Mouse (Mus musculus) WW6 (cell line): ENCODE results near the gene Chdh.

Experiments
- DNase-seq: peaks from one replicate; pipeline ENCODE4 v3.0.0-alpha.2; 2013; ENCODE audit warnings: low read depth, low spot score

The Chdh gene

GRCm38 (mm10) chr14:30011886-30012560 is 3.2 kb downstream of the Chdh start:
- no peak for DNase-seq

- no peak for DNase-seq
Measured at GRCm38 (mm10) chr14:30014487-30014886, 5.7 kb downstream of the Chdh start.

DNA sequence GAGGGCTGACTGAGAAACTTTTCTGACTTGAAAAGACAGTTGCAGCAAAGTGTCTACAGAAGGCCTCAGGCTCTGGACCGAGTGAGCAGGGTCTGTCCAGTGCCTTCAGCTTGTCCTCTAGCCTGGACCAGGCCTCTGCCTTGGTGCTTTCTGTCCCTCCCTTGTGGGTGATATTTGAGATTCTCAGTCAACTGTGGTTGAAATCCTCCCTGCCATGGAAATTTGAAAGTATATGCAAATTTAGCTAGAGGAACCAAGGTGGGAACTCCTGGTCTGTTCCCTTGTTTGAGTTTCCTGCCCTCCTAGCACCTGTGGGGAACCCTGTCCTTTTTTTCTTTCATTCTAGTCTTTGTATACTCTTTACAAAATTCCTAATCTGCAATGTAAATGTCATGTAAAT is 6.2 kb downstream of the Chdh start:
- DNase-seq: no peak

GRCm38 (mm10) chr14:30016666-30017065 is 7.8 kb downstream of the Chdh start:
- DNase-seq: no peak

DNA sequence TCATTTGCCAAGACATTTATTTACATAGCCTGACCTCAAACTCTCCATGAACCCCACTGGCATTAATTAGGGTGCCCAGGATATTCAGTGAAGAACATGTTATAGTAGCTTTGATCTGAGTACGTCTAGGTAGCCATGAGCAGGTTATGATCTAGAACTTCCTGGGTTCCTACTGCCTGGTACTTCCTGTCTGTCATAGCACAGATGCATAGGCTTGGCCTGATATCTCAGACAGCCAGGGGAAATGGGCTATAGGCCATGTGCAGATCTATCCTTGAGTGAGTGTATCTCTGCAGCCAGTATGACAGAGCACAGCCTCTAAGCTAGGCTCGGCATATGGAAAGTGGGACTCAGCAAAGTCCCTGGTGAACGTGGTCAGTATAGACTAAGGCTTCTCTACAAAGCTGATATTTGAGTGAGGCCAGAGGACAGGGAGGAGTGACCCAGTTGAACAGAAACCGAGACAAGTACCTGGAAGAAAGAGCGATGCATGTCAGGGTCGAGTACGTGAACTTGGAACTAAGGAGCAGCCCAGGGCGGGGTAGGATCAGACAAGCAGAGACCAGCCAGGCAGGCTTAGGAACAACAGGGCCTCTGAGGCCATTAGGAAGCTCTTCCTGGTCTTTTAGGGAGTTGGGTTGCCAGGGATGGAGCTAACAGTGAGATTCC is 9.1 kb downstream of the Chdh start:
- DNase-seq: no peak

GRCm38 (mm10) chr14:30018463-30018801 is 9.6 kb downstream of the Chdh start:
- no peak for DNase-seq

- no peak for DNase-seq
Measured at GRCm38 (mm10) chr14:30018846-30019245, 10.0 kb downstream of the Chdh start.

DNA sequence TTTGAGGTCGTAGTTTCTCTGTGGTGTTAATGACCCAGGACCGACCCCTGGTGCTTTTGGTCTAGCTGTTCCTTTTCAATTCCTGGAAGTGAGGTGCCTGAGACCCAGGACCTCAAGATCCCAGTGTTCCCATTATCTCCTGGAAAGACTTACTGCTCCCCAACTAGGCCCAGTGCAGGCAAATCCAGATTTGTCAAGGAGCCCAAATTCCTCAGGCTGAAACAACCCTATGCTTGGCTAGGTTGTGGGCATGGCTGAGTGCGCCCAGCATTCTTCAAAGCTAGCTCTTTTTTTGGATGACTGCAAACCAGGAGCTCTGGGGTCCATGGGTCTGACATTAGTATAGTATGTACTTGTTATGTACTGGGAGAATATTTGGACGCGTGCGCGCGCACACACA is 10.6 kb downstream of the Chdh start:
- DNase-seq: no peak

DNA sequence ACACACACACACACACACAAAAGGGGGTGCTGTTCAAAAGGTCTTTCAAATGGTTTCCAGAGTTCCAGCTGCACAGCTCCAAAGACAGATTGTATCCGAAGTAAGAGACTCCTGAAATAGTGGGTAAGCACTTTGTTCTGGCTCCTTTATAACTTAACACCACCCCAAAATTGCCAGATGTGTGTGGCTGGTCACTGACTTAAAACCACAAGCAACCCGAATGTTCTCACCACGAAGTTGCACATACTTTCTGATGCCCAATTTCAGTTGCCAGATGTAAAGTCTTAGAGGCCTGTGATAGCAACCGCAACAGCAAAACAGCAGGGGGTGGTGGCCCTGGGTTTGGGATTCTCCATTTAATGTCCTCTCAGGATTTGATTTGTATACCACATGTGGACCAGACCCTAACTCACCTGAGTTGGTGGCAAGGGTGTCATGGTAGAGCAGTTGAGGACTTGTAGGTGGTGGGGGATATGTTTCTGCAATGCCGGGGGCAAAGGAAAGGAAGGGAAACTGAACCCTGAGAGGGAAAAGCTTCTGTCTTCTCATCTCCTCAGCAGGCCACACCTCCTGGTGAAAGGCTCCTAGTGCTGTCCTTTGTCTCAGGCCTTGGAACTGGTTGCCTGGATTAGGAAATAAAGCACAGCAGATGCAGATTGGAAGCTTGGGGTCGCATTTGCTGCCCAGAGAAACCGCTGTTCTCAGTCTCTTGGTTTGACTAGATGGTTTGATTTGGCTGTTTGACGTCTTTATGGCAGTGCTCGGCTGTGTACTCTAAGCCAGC is 11.2 kb downstream of the Chdh start:
- no peak for DNase-seq

DNA sequence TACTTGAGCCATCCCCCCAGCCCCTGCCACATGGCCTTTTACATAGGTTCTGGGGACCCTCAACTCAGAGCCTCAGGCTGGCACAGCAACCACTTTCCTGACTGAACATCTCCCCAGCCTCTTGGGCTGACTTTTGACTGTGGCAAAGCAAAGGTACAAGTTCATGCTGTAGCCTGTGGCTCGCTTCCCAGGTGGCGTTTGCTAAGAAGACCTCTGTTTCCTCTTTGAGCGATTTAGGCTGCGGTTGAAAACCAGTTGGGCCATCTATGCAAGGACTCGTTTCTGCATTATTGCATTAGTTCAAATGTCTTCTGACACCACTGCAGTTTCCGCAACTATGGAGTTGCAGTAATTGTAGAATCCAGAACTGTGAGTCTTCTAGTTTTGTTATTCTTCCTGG is 13.6 kb downstream of the Chdh start:
- no peak for DNase-seq

DNA sequence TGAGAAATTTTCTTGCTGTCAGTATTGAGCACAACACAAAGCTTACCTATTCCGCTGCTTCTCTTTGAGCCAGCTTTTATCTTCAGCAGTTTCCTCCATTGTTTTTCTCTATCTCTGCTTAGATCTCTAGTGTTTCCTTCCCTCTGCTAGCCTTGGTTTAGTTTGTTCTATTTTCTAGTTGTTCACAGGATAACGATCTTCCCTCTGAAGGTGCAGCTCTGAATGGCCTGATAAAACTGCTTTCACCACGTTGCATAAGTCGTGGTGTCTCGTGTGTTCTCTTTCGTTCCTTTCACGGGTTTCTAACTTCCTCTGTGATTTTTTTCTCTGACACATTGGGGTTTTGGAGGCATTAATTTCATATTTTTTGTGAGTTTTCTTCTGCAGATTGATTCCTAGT is 15.6 kb downstream of the Chdh start:
- no peak for DNase-seq

DNA sequence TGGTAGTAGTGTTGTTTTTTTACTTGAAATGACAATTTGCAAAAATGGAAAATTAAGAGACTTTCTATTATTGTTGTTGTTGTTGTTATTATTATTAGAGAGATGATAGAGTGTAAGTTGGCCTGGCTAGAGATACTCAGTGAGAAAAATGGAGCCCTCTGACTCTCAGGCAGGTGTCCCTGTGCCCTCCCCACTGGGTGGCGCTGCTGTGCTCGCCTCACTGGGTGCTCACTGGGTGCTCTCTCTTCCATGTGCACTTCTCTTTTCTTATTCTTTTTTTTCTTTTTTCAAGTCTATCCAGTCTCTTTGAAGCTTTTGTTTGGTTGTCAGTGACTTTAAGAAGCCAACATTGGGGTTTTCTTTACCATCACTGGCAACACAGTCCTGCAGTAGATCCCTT is 18.6 kb downstream of the Chdh start:
- DNase-seq: no peak

GRCm38 (mm10) chr14:30033405-30033804 is 24.6 kb downstream of the Chdh start:
- DNase-seq: no peak

- DNase-seq: no peak
Measured at GRCm38 (mm10) chr14:30038431-30038830, 29.6 kb downstream of the Chdh start.

DNA sequence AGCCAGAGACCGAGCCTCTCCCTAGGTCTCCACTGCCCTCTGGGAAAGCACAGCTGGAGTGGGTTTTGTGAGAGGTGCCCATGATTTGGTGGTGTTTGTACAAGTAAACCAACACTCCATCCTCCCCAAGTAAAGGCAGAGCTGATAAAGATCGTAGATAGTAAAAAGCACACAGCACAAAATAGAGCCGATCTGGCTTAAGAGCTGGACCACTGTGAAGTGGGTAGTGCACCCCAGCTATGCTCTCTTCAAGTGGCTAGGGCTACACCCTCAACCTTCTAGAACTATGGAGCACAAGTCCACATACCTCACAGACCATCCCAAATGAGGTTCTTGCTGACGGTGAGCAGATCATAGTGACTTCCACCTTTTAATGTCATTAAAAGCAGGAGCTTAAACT is 30.6 kb downstream of the Chdh start:
- DNase-seq: no peak

- DNase-seq: no peak
Measured at GRCm38 (mm10) chr14:30041836-30042235, 33.0 kb downstream of the Chdh start.

GRCm38 (mm10) chr14:30043356-30043940 is 34.6 kb downstream of the Chdh start:
- DNase-seq: no peak

GRCm38 (mm10) chr14:30045239-30045638 is 36.4 kb downstream of the Chdh start:
- no peak for DNase-seq

DNA sequence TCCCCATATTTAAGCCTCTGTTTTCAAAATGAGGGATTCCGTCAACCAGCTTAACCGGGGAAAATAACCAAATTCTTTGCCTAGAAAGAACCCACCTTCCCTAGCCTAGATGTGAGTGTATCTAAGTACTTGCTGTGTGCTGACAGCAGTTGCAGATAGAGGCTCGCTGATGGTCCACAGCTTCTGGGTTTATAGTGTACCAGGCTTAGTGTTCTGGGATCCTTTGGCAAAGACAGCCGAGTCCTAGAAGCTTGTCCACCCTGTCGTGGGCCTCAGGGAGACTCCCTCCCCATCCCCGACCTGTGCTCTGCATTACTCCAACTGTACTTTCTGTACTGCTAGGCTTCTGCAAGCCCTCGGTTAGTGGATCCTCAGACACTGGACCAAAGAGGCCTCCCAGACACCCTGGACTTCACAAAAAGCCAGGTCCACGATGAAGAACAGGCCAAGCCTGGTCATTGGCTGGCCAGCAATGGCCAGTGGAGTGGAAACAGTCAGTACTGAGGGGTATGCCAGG is 36.9 kb downstream of the Chdh start:
- DNase-seq: no peak

GRCm38 (mm10) chr14:30046976-30047375 is 38.2 kb downstream of the Chdh start:
- DNase-seq: no peak

- no peak for DNase-seq
Measured at GRCm38 (mm10) chr14:30048049-30048448, 39.2 kb downstream of the Chdh start.

- no peak for DNase-seq
Measured at GRCm38 (mm10) chr14:30050280-30050679, 41.5 kb downstream of the Chdh start.
